12 mouse cellular contexts compared by ENCODE assay signal in the genomic region with DNA sequence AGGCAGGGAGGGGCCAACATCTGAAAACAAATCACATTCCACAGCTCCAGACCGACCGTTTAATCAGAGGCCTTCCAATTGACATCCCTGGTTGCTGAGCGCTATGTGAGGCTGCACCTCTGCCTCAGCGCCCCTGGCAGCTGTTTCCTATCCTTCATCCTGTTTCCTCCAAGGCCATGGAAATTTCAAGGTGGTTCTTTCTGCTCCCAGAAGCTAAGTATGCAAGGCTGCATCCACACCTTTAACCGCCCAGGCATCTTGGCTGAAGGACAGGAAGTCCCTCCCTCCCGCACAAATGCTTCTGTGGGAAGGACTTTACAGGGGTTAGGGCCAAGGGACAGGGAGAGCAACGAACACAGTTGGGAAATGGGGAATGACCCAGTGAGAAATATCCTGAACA. TPM values are rescaled to one million over a fixed set of nuclear protein-coding genes. Genes with fewer than 3 reads are reported as not detected.
DNase-seq lines count a peak whose midpoint lies in the region; ATAC-seq and TF ChIP-seq lines count a peak whose summit lies in the region.
"Had no signal": no experiment of that assay in that cellular context is flagged by ENCODE, and none has a peak within 500 bp of the region (broad histone marks: within the 10 kb centered on the region; RNA-seq: fewer than 3 reads in every experiment).

No protein-coding gene starts in this region.

- peak overlapping the region; percentile 5; the same call in 1 of the 2 replicates for H3K27ac ChIP-seq in gastrocnemius, adult 2 months
- peak overlapping the region; percentile 32 for H3K27ac ChIP-seq in ES-Bruce4 (ENCODE audit: insufficient read depth, low read length)
- H3K27ac ChIP-seq in kidney, embryonic 16.5 days (ENCODE audit: low read length) = peak overlapping the region; percentile 59; the same call in 1 of the 2 replicates
- H3K27ac ChIP-seq in neural tube, embryonic 15.5 days (replicated peaks) = no peak overlapping the region
- no peak overlapping the region for H3K27ac ChIP-seq in intestine, embryonic 16.5 days (ENCODE audit: low read length)

- TF ChIP-seq POLR2A in ES-Bruce4 (IDR thresholded peaks at IDR 0.05; ENCODE audit: insufficient read depth, low read length) = no peak

- H3K4me3 ChIP-seq in gastrocnemius, adult 2 months = no peak overlapping the region
- H3K4me3 ChIP-seq in ES-Bruce4 (ENCODE audit: low read depth, low read length) = no peak overlapping the region
- no peak overlapping the region for H3K4me3 ChIP-seq in kidney, embryonic 16.5 days (ENCODE audit: low read length)
- H3K4me3 ChIP-seq in neural tube, embryonic 15.5 days (replicated peaks) = no peak overlapping the region
- no peak overlapping the region for H3K4me3 ChIP-seq in intestine, embryonic 16.5 days (ENCODE audit: low read length)
- H3K4me3 ChIP-seq: stomach, embryonic 15.5 days had no signal

- H3K27me3 ChIP-seq in ES-Bruce4 (ENCODE audit: control insufficient read depth, insufficient read depth, low read length, poor library complexity, severe bottlenecking) = no peaks in the 10 kb centered on the region
- no peaks in the 10 kb centered on the region for H3K27me3 ChIP-seq in kidney, embryonic 16.5 days (ENCODE audit: insufficient read depth, low read length)
- no peaks in the 10 kb centered on the region for H3K27me3 ChIP-seq in neural tube, embryonic 15.5 days (replicated peaks)
- no peaks in the 10 kb centered on the region for H3K27me3 ChIP-seq in intestine, embryonic 16.5 days (replicated peaks; ENCODE audit: control insufficient read depth, insufficient read depth, low read length)
- H3K27me3 ChIP-seq: Patski; stomach, embryonic 15.5 days had no signal

- H3K9me3 ChIP-seq in ES-Bruce4 (replicated peaks; ENCODE audit: control insufficient read depth, insufficient read depth, low read length, poor library complexity, severe bottlenecking) = no peaks in the 10 kb centered on the region
- no peaks in the 10 kb centered on the region for H3K9me3 ChIP-seq in kidney, embryonic 16.5 days (ENCODE audit: low read length)
- H3K9me3 ChIP-seq in neural tube, embryonic 15.5 days (replicated peaks) = no peaks in the 10 kb centered on the region
- H3K9me3 ChIP-seq in intestine, embryonic 16.5 days (ENCODE audit: control insufficient read depth, low read length) = no peaks in the 10 kb centered on the region
- H3K9me3 ChIP-seq: stomach, embryonic 15.5 days had no signal

- no peaks in the 10 kb centered on the region for H3K36me3 ChIP-seq in ES-Bruce4 (ENCODE audit: control insufficient read depth, insufficient read depth, low read length, poor library complexity, severe bottlenecking)
- H3K36me3 ChIP-seq in kidney, embryonic 16.5 days (ENCODE audit: insufficient read depth, low read length) = no peaks in the 10 kb centered on the region
- no peaks in the 10 kb centered on the region for H3K36me3 ChIP-seq in neural tube, embryonic 15.5 days
- H3K36me3 ChIP-seq in intestine, embryonic 16.5 days (ENCODE audit: control insufficient read depth, insufficient read depth, low read length) = no peaks in the 10 kb centered on the region
- H3K36me3 ChIP-seq: stomach, embryonic 15.5 days had no signal

- ATAC-seq in kidney, embryonic 16.5 days (ENCODE audit: low FRiP score, low TSS enrichment) = peak; percentile 14; the same call in 1 of the 2 replicates
- ATAC-seq in neural tube, embryonic 15.5 days (ENCODE audit: low FRiP score) = no peak
- ATAC-seq in intestine, embryonic 16.5 days = no peak
- ATAC-seq: Patski had no signal

- 16% methylated on average over 7 of the region's 7 CpGs for WGBS in kidney, embryonic 16.5 days
- WGBS in neural tube, embryonic 15.5 days = 77% methylated on average over 7 of the region's 7 CpGs
- 48% methylated on average over 7 of the region's 7 CpGs for WGBS in intestine, embryonic 16.5 days

- TF ChIP-seq EP300 in ES-Bruce4 (IDR thresholded peaks at IDR 0.05; ENCODE audit: insufficient read depth, low read depth, low read length) = peak; percentile 73

- peaks cover 9% of the 10 kb centered on the region for H3K4me1 ChIP-seq in ES-Bruce4 (ENCODE audit: control insufficient read depth, insufficient read depth, low read length)
- H3K4me1 ChIP-seq in kidney, embryonic 16.5 days (ENCODE audit: insufficient read depth, low read length) = peaks cover 60% of the 10 kb centered on the region
- peaks cover 4% of the 10 kb centered on the region for H3K4me1 ChIP-seq in neural tube, embryonic 15.5 days
- peaks cover 40% of the 10 kb centered on the region for H3K4me1 ChIP-seq in intestine, embryonic 16.5 days (ENCODE audit: control insufficient read depth, insufficient read depth, low read length)

- no peak overlapping the region for H3K9ac ChIP-seq in ES-Bruce4 (ENCODE audit: low read depth, poor library complexity, severe bottlenecking)
- H3K9ac ChIP-seq in kidney, embryonic 16.5 days (replicated peaks; ENCODE audit: low read length) = no peak overlapping the region
- no peak overlapping the region for H3K9ac ChIP-seq in neural tube, embryonic 15.5 days (replicated peaks)
- no peak overlapping the region for H3K9ac ChIP-seq in intestine, embryonic 16.5 days (ENCODE audit: low read depth, low read length)
- H3K9ac ChIP-seq: stomach, embryonic 15.5 days had no signal

- H3K4me2 ChIP-seq in kidney, embryonic 16.5 days (replicated peaks; ENCODE audit: low read depth, low read length) = no peak overlapping the region
- no peak overlapping the region for H3K4me2 ChIP-seq in neural tube, embryonic 15.5 days
- no peak overlapping the region for H3K4me2 ChIP-seq in intestine, embryonic 16.5 days (ENCODE audit: low read depth, low read length)
- H3K4me2 ChIP-seq: stomach, embryonic 15.5 days had no signal

- intact Hi-C loops in gastrocnemius, adult 2 months (cut with DNase I) = no loop called here

- DNase-seq in gastrocnemius, adult 2 months = no peak
- DNase-seq in gastrocnemius, postnatal 25 days = no peak
- DNase-seq in forelimb bud, embryonic 11.5 days (ENCODE audit: low read depth, low spot score) = peak; percentile 16
- no peak for DNase-seq in ovary, postnatal 36 days (ENCODE audit: low spot score)
- DNase-seq: cerebellum, postnatal 25 days; right cerebral cortex, postnatal 4 days had no signal

- TF ChIP-seq CTCF in gastrocnemius, adult 2 months (IDR thresholded peaks at IDR 0.05) = no peak
- no peak for TF ChIP-seq CTCF in ES-Bruce4 (IDR thresholded peaks at IDR 0.05; ENCODE audit: low read depth, low read length)

RNA-seq across cellular contexts. Expression of a gene that starts 24.2 kb away (rescaled TPM):
- total RNA-seq in gastrocnemius, adult 2 months (2021) = 1 to 10 TPM; 4.4 to 9.0 TPM
- total RNA-seq in gastrocnemius, postnatal 25 days (2021) = 1 to 10 TPM; 4.0 TPM
- polyA plus RNA-seq in ES-Bruce4 (2011; ENCODE audit: insufficient read depth, insufficient read length, low read depth, missing spikeins) = 12.0 and 14.6 TPM in 2 replicates
- polyA plus RNA-seq in kidney, embryonic 16.5 days (2015; fragmentation: Nextera tagmentation; extraction: Ambion mirVana) = 18.5 and 19.9 TPM in 2 replicates
- polyA plus RNA-seq in neural tube, embryonic 15.5 days (2015; fragmentation: Nextera tagmentation; extraction: Ambion mirVana) = 2.1 and 4.6 TPM in 2 replicates
- 13.4 and 14.2 TPM in 2 replicates for polyA plus RNA-seq in intestine, embryonic 16.5 days (2015; fragmentation: Nextera tagmentation; extraction: Ambion mirVana)

Comparison
In these comparisons a context has a peak if more than half of its experiments do, and no peak if none do; other contexts are left out.
1. H3K27ac ChIP-seq: peak in gastrocnemius, adult 2 months (single experiment), ES-Bruce4 (single experiment) and kidney, embryonic 16.5 days (single experiment); none in neural tube, embryonic 15.5 days (single experiment) and intestine, embryonic 16.5 days (single experiment).